Mouse (Mus musculus): ENCODE results near the gene Plekha4.
"Not testable (repeated sequence)": the region's sequence is repeated elsewhere in the genome, so short reads cannot be mapped to it uniquely, and the experiment has no call there.

The Plekha4 gene

GRCm38 (mm10) chr7:45509181-45509882 is 16.8 kb upstream of the Plekha4 start:
- no peak for DNase-seq (ENCODE audit: low read depth)

- peak; percentile 96 for DNase-seq (ENCODE audit: low read depth)
These were observed 16.0 kb upstream of the Plekha4 start, which contains the start of gene Nucb1 for GRCm38 (mm10) chr7:45509912-45510787. Gene Nucb1, minus strand, starts transcription at chr7:45510406.

- no peak for DNase-seq (ENCODE audit: low read depth)
These were observed 11.7 kb upstream of the Plekha4 start for GRCm38 (mm10) chr7:45514411-45514810.

DNA sequence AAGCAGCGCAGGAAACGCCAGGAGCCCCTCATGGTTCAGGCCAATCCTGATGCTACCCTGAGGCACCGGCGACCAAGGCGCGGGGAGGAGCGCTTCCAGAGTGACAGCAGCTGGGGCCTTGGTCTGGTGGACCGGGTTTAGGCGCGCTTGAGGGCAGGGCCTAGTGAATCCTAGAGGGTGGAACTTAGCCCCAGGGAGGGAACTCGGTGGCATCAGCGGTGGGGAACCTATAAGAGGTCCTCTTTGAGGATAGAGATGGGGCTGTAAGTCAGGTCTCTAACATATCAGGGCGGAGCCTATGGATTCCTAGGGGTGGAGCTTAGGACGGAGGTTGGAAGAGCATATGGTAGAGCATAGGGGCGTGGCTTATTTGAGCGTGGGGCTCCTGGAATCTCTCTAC is 10.7 kb upstream of the Plekha4 start:
- DNase-seq (ENCODE audit: low read depth) = no peak

DNA sequence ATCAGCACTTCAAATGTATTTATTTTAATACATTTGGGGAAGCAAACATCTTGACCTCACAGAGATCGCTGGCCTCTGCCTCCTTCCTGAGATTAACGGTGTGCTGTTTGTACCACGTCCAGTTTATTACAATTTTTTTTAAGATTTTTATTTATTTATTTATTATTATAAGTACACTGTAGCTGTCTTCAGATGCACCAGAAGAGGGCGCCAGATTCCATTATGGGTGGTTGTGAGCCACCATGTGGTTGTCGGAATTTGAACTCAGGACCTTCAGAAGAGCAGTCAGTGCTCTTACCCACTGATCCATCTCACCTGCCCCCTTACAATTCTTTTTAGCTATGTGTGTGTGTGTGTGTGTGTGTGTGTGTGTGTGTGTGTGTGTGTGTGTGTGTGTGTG is 9.3 kb upstream of the Plekha4 start:
- DNase-seq (ENCODE audit: low read depth) = not testable (repeated sequence)

- no peak for DNase-seq (ENCODE audit: low read depth)
These were observed 7.5 kb upstream of the Plekha4 start for GRCm38 (mm10) chr7:45518618-45519017.

DNA sequence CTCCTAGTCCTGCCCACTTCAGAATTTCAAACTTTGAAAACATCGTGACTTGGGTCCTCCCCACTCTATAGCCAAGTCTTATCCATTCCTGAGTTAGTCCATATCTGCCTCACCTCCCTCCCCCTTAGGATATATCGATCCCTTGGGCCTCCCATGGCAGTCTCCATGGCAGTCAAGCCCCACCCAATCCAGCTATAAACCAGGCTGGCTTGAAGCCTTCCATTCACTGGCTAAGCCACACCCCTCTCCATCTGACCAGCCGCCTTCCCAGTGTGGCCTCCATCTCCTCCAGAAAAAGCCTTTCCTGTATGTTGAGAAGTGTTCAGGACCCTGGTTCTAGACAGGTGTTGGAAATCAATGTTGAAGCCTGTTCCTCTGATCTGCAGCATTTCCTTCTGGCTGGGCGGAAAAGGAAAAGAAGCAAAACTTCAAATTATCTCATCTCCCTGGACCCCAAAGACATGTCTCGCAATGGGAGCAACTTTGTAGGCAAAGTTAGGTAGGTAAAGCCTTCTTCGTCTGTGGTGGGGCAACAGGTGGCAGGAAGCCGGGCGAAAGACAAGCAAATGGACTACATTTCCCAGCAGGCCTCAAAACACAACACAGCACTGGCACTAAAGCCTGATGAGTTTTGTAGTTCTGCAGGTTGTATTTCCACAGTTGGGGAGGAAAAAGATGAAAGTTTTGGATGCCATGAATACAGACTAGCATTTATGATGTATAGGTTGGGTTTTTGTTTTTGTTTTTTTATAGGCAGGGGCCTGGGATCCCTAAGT is 6.6 kb upstream of the Plekha4 start:
- DNase-seq (ENCODE audit: low read depth) = peak; percentile 44

DNA sequence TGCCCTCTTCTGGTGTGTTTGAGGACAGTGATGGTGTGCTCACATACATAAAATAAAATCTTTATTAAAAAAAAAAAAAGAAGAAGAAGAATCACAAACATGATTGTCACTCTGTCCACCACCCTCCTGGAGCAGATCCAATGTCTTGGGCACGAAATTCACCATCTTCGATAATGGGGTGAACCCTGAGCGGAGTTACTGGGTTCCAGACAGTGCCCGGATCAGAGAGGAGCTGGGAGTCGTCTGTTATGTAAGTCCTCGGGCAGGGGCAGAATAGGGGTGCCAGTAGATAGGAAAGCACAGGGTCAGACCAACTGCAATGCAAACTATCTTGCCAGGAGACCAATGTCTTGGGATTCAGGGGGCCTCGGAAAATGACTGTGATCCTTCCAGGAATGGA is 5.5 kb upstream of the Plekha4 start:
- DNase-seq (ENCODE audit: low read depth) = no peak

DNA sequence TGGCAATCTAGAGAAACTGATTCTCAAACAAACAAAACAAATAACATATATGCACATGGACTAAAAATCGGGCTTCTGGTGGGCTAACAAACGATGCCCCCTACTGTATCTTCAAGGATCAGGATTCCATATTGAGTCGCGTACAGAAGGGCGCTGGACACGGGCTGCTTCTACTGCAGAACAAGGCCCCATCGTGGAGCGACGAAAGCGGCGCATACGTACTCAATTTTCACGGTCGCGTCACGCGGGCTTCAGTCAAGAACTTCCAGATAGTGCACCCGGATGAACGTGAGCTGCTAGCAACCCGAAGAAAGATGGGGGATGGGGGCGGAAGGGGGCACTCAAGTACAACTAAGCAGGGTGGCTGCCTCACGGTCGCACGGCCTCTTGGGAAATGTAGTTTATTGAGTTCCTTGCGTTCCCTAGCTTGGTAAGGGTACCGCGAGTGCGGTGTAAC is 4.4 kb upstream of the Plekha4 start:
- DNase-seq (ENCODE audit: low read depth) = peak; percentile 96

GRCm38 (mm10) chr7:45522194-45522752 is 3.9 kb upstream of the Plekha4 start:
- DNase-seq (ENCODE audit: low read depth) = peak; percentile 55

GRCm38 (mm10) chr7:45522957-45523676 is 3.0 kb upstream of the Plekha4 start:
- peak; percentile 46 for DNase-seq (ENCODE audit: low read depth)

GRCm38 (mm10) chr7:45523678-45524170 is 2.4 kb upstream of the Plekha4 start:
- peak; percentile 38 for DNase-seq (ENCODE audit: low read depth)

GRCm38 (mm10) chr7:45524841-45525621 is 1.1 kb upstream of the Plekha4 start:
- DNase-seq (ENCODE audit: low read depth) = peak; percentile 57

GRCm38 (mm10) chr7:45526474-45527120 is 467 bp downstream of the Plekha4 start:
- DNase-seq (ENCODE audit: low read depth) = peak; percentile 76

DNA sequence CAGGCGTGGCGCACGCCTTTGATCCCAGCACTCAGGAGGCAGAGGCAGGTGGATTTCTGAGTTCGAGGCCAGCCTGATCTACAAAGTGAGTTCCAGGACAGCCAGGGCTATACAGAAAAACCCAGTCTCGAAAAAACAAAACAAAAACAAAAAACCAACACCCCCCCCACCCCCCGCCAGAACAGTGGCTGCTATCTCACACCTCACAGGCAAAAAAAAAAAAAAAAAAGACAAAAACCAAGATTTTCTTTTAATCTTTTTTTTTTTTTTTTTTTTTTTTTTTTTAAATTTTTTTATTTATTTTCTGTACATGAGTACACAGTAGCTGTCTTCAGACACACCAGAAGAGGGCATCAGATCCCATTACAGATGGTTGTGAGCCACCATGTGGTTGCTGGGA is 1.0 kb downstream of the Plekha4 start:
- DNase-seq (ENCODE audit: low read depth) = not testable (repeated sequence)

DNA sequence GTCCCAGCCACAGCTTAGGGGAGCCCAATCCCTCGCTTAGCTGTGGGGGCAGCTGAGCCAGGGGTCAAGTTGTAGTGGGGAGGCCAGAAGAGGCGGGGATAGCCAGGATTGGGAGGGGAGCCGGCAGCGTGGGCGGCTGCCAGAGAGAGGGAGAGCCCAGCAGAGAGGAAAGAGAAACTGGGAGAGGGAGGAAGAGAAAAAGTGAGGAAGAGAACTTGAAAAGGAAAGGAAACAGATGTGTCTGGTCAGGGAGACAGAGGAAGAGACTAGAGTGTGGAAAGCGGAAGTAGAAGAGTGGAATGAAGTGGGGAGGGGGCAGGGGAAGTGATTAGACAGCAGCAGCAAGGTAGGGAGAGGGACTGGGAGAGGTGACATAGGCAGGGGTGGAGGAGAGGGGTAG is 3.3 kb downstream of the Plekha4 start:
- DNase-seq (ENCODE audit: low read depth) = peak; percentile 23

DNA sequence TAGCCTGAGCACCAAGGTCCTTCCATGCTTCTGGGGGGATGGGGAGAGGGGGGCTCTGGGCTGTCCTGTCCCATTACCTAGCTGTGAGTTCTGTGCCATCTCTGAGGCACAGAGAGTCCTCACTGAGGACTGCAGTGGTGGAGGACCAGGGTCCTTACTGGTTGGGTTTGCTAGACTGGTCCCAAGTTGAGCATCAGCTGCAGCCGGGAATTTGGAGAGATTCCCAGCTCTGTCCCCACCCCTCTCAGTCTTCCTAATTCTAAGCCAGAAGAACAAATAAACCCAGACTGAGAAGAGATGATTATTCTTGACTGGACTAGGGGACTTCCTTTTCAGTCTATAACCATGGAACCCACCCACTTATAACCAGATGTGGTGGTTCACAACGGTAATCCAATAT is 4.5 kb downstream of the Plekha4 start:
- no peak for DNase-seq (ENCODE audit: low read depth)

- DNase-seq (ENCODE audit: low read depth) = no peak
These were observed 9.5 kb downstream of the Plekha4 start for GRCm38 (mm10) chr7:45535676-45536075.

DNA sequence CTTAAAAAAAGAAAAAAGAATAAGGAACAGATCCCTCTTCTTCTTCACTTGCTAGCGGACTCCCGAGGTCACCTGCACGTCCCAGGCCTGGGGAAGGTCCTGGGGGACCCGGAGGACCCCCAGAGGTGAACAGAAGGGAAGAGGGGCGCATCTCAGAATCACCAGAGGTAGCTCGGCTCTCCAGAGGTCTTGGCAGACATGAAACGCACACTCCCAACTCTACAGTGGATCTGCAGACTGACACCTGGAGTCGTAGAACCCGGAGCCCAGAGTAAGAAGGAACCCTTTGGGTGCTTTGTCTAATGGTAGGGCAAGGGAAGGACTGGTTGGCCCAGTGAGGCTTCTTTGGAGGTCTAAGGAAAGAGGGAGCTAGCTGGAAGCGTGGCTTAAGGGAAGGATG is 11.5 kb downstream of the Plekha4 start:
- no peak for DNase-seq (ENCODE audit: low read depth)

Measured in naive thymus-derived CD4-positive, alpha-beta T cell, adult 2 months (primary cell).